Mouse (Mus musculus) adipocyte (in vitro differentiated cells): Measurements from ENCODE around the gene Celsr2.
A peak's percentile ranks its signal among the peaks of the same experiment; 100 is the strongest.

Experiments used
- DNase-seq: peaks from one replicate; pipeline ENCODE4 v3.0.0-alpha.2; 2016; ENCODE audit warnings: low spot score

Gene Celsr2

GRCm38 (mm10) chr3:108414857-108415830, at the start of gene Celsr2:
Celsr2 (minus strand) TSS chr3:108415552.
- no peak for DNase-seq

- DNase-seq, result no peak
Measured at GRCm38 (mm10) chr3:108458866-108459265, 43.5 kb upstream of the Celsr2 start.

GRCm38 (mm10) chr3:108458380-108458779, 43.0 kb upstream of the Celsr2 start:
- DNase-seq, result no peak

- peak; percentile 34 for DNase-seq
Measured at GRCm38 (mm10) chr3:108454172-108454571, 38.8 kb upstream of the Celsr2 start.

- DNase-seq, result no peak
Measured at GRCm38 (mm10) chr3:108451969-108452368, 36.6 kb upstream of the Celsr2 start.

GRCm38 (mm10) chr3:108445366-108445705, 30.0 kb upstream of the Celsr2 start:
- no peak for DNase-seq

GRCm38 (mm10) chr3:108444698-108445365, 29.5 kb upstream of the Celsr2 start, which contains the start of gene Sars:
Sars (minus strand) TSS chr3:108445209.
- DNase-seq, result peak; percentile 94

- DNase-seq, result peak; percentile 86
Measured at GRCm38 (mm10) chr3:108444029-108444428, 28.7 kb upstream of the Celsr2 start.

GRCm38 (mm10) chr3:108436380-108436714, 21.0 kb upstream of the Celsr2 start:
- DNase-seq, result no peak

- no peak for DNase-seq
Measured at GRCm38 (mm10) chr3:108435701-108436379, 20.5 kb upstream of the Celsr2 start.

- DNase-seq, result no peak
Measured at GRCm38 (mm10) chr3:108433881-108434495, 18.6 kb upstream of the Celsr2 start.

- DNase-seq, result no peak
Measured at GRCm38 (mm10) chr3:108433188-108433880, 18.0 kb upstream of the Celsr2 start.

GRCm38 (mm10) chr3:108432542-108433187, 17.3 kb upstream of the Celsr2 start:
- DNase-seq, result no peak

- DNase-seq, result no peak
Measured at GRCm38 (mm10) chr3:108425624-108426018, 10.3 kb upstream of the Celsr2 start.

- DNase-seq, result no peak
Measured at GRCm38 (mm10) chr3:108424944-108425623, 9.7 kb upstream of the Celsr2 start.

- DNase-seq, result no peak
Measured at GRCm38 (mm10) chr3:108423844-108424801, 8.8 kb upstream of the Celsr2 start.

GRCm38 (mm10) chr3:108423006-108423405, 7.7 kb upstream of the Celsr2 start:
- DNase-seq, result no peak

- no peak for DNase-seq
Measured at GRCm38 (mm10) chr3:108415831-108416223, 475 bp upstream of the Celsr2 start.

GRCm38 (mm10) chr3:108413634-108414360, 1.6 kb downstream of the Celsr2 start:
- no peak for DNase-seq
